Mouse (Mus musculus): ENCODE data around the gene Wdr75. TPM values are rescaled to one million over a fixed set of nuclear protein-coding genes. Genes with fewer than 3 reads are reported as not detected.

The Wdr75 gene
- polyA plus RNA-seq, 1 experiment from 2014 or later: 25.3 TPM

GRCm38 (mm10) chr1:45830453-45831206, 35.7 kb downstream of the Wdr75 start:
- Histone ChIP-seq H3K27me3 (replicated peaks; ENCODE audit: control insufficient read depth, insufficient read depth, low read length) (no peaks in the 10 kb centered on the region), H3K27ac (ENCODE audit: low read depth, low read length) (no peak overlapping the region), H3K9ac (ENCODE audit: low read depth, low read length) (no peak overlapping the region), H3K4me2 (replicated peaks; ENCODE audit: low read depth) (no peak overlapping the region), H3K9me3 (ENCODE audit: control insufficient read depth) (no peaks in the 10 kb centered on the region), H3K4me3 (ENCODE audit: low read depth, low read length) (no peak overlapping the region), H3K36me3 (ENCODE audit: control insufficient read depth, insufficient read depth) (no peaks in the 10 kb centered on the region), H3K4me1 (replicated peaks; ENCODE audit: control insufficient read depth, insufficient read depth, low read length) (no peaks in the 10 kb centered on the region; the same call in 1 of the 2 replicates)
- TF ChIP-seq CTCF (IDR thresholded peaks at IDR 0.05; ENCODE audit: low read depth): no peak
- no peak for ATAC-seq
- 66% methylated on average over 8 of the region's 8 CpGs for WGBS

GRCm38 (mm10) chr1:45835362-45836063, 40.5 kb downstream of the Wdr75 start:
- no peaks in the 10 kb centered on the region for H3K27me3 ChIP-seq (replicated peaks; ENCODE audit: control insufficient read depth, insufficient read depth, low read length)
- no peak overlapping the region for H3K4me3 ChIP-seq (ENCODE audit: low read depth, low read length)
- no peaks in the 10 kb centered on the region for H3K36me3 ChIP-seq (ENCODE audit: control insufficient read depth, insufficient read depth)
- no peak overlapping the region for H3K9ac ChIP-seq (ENCODE audit: low read depth, low read length)
- H3K27ac ChIP-seq (ENCODE audit: low read depth, low read length): no peak overlapping the region
- no peaks in the 10 kb centered on the region for H3K9me3 ChIP-seq (ENCODE audit: control insufficient read depth)
- ATAC-seq: no peak
- WGBS: 61% methylated on average over 4 of the region's 4 CpGs
- no peak overlapping the region for H3K4me2 ChIP-seq (replicated peaks; ENCODE audit: low read depth)
- no peak for TF ChIP-seq CTCF (IDR thresholded peaks at IDR 0.05; ENCODE audit: low read depth)
- no peaks in the 10 kb centered on the region; the same call in 1 of the 2 replicates for H3K4me1 ChIP-seq (replicated peaks; ENCODE audit: control insufficient read depth, insufficient read depth, low read length)

DNA sequence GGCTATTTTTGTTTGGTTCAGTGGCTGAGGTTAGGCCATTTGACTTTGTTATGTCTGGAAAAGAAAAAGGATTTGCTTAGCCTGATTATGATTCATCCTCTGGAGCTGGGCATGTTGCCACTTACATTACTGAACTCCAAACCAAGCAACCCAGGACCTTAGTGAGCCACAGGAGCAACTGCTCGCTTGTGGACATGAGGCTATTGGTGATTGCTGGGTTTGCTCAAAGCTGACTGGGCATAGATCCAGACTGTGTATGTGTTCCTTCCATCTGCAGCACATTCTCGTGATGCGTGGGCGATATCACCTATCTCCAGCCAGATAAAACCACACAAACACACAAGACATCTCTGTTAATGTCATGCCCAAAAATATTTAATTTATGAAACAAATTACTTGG, 42.8 kb downstream of the Wdr75 start:
- Histone ChIP-seq H3K27ac (ENCODE audit: low read depth, low read length) (no peak overlapping the region), H3K36me3 (ENCODE audit: control insufficient read depth, insufficient read depth) (no peaks in the 10 kb centered on the region), H3K9ac (ENCODE audit: low read depth, low read length) (no peak overlapping the region), H3K4me3 (ENCODE audit: low read depth, low read length) (no peak overlapping the region), H3K4me1 (replicated peaks; ENCODE audit: control insufficient read depth, insufficient read depth, low read length) (no peaks in the 10 kb centered on the region), H3K4me2 (replicated peaks; ENCODE audit: low read depth) (no peak overlapping the region), H3K9me3 (ENCODE audit: control insufficient read depth) (no peaks in the 10 kb centered on the region), H3K27me3 (replicated peaks; ENCODE audit: control insufficient read depth, insufficient read depth, low read length) (no peaks in the 10 kb centered on the region)
- TF ChIP-seq CTCF (IDR thresholded peaks at IDR 0.05; ENCODE audit: low read depth): no peak
- no peak for ATAC-seq
- 56% methylated on average over 4 of the region's 4 CpGs for WGBS

DNA sequence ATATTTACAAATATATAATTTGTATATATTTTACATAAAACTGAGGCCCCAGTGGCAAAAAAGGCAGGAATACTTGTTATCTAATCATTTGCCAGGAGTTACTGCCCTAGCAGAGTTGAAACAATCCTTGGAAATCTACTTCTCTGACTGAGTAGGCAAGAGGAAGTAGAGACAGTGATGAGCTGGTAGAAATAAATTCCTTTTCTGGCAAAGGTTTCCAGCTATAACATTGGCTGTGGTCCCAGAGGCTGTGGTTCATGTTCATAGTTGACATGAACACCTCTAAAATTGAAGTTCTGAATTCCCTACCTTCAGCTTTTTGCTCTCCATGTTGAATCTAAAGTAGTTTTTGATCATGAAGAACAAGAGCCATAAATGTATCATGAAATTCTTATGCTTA, 43.3 kb downstream of the Wdr75 start:
- no peaks in the 10 kb centered on the region for H3K27me3 ChIP-seq (replicated peaks; ENCODE audit: control insufficient read depth, insufficient read depth, low read length)
- no peak for TF ChIP-seq CTCF (IDR thresholded peaks at IDR 0.05; ENCODE audit: low read depth)
- H3K9me3 ChIP-seq (ENCODE audit: control insufficient read depth): no peaks in the 10 kb centered on the region
- no peak overlapping the region for H3K27ac ChIP-seq (ENCODE audit: low read depth, low read length)
- no peak overlapping the region for H3K9ac ChIP-seq (ENCODE audit: low read depth, low read length)
- no peaks in the 10 kb centered on the region for H3K4me1 ChIP-seq (replicated peaks; ENCODE audit: control insufficient read depth, insufficient read depth, low read length)
- H3K36me3 ChIP-seq (ENCODE audit: control insufficient read depth, insufficient read depth): no peaks in the 10 kb centered on the region
- no peak overlapping the region for H3K4me2 ChIP-seq (replicated peaks; ENCODE audit: low read depth)
- no peak overlapping the region for H3K4me3 ChIP-seq (ENCODE audit: low read depth, low read length)
- no peak for ATAC-seq

DNA sequence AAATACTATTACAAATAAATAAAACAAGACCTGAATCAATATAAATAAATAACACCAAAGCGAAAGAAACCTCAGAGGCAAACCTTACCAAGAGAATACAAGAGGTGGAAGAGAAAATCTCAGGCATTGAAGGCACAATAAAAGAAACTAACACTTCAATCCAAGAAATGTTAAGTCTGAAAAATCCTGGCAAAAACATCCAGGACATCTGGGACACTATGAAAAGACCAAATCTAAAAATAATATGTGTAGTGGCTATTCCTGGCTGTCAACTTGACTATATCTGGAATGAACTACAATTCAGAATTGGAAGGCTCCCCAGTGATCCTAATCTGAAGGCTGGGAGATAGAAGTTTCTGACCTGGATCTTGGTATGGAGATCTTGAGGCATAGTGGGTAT, 50.5 kb downstream of the Wdr75 start:
- 0 out of 2 replicates have a peak, but pooled peaks cover 3% of the 10 kb centered on the region for H3K9me3 ChIP-seq (ENCODE audit: control insufficient read depth)
- H3K27ac ChIP-seq (ENCODE audit: low read depth, low read length): no peak overlapping the region
- no peaks in the 10 kb centered on the region for H3K36me3 ChIP-seq (ENCODE audit: control insufficient read depth, insufficient read depth)
- TF ChIP-seq CTCF (IDR thresholded peaks at IDR 0.05; ENCODE audit: low read depth): no peak
- WGBS: 83% methylated on average over 1 of the region's 1 CpGs
- no peaks in the 10 kb centered on the region for H3K27me3 ChIP-seq (replicated peaks; ENCODE audit: control insufficient read depth, insufficient read depth, low read length)
- H3K9ac ChIP-seq (ENCODE audit: low read depth, low read length): no peak overlapping the region
- H3K4me1 ChIP-seq (replicated peaks; ENCODE audit: control insufficient read depth, insufficient read depth, low read length): no peaks in the 10 kb centered on the region
- no peak for ATAC-seq
- H3K4me2 ChIP-seq (replicated peaks; ENCODE audit: low read depth): no peak overlapping the region
- H3K4me3 ChIP-seq (ENCODE audit: low read depth, low read length): no peak overlapping the region

DNA sequence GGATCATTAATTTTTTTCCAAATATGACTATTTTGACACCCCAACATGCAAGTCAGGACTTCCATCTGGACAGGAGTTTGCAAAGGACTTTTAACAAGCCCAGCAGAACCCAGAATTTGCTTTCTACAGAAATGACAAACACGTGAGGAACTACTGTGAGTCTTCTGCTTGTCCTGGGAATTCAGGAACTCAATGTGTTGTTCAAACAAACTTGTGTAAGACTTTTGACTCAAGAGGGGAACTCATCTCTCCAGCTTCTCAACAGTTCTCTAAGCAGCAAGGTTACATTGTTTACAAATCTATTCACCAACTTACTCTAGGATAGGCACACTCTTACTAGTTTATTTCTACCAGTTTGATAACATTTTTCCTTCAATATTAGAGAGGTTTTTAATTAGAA, 63.1 kb downstream of the Wdr75 start:
- no peak for TF ChIP-seq CTCF (IDR thresholded peaks at IDR 0.05; ENCODE audit: low read depth)
- ATAC-seq: no peak
- WGBS: 69% methylated on average over 1 of the region's 1 CpGs
- Histone ChIP-seq H3K4me2 (replicated peaks; ENCODE audit: low read depth) (no peak overlapping the region), H3K4me1 (replicated peaks; ENCODE audit: control insufficient read depth, insufficient read depth, low read length) (no peaks in the 10 kb centered on the region), H3K4me3 (ENCODE audit: low read depth, low read length) (no peak overlapping the region), H3K9ac (ENCODE audit: low read depth, low read length) (no peak overlapping the region), H3K27me3 (replicated peaks; ENCODE audit: control insufficient read depth, insufficient read depth, low read length) (no peaks in the 10 kb centered on the region), H3K36me3 (ENCODE audit: control insufficient read depth, insufficient read depth) (no peaks in the 10 kb centered on the region), H3K27ac (ENCODE audit: low read depth, low read length) (no peak overlapping the region), H3K9me3 (ENCODE audit: control insufficient read depth) (no peaks in the 10 kb centered on the region; the same call in 1 of the 2 replicates)

Measured in intestine, postnatal 0 days (tissue).